Mouse (Mus musculus): ENCODE measurements around the gene Brix1. TPM values are rescaled to one million over a fixed set of nuclear protein-coding genes. Genes with fewer than 3 reads are reported as not detected.
A peak's percentile ranks its signal among the peaks of the same experiment; 100 is the strongest.
"Not testable (repeated sequence)": the region's sequence is repeated elsewhere in the genome, so short reads cannot be mapped to it uniquely, and the experiment has no call there.

The Brix1 gene
- 10 to 100 TPM; 18.9 to 24.2 TPM for total RNA-seq (2021)
- long read RNA-seq, experiment 1, transcript Brix1-201 (10 exons, 2,664 nt), result major isoform, 49 of 52 reads
- long read RNA-seq, experiment 1, partial matches to known transcripts, result 2 of 52 reads
- long read RNA-seq, experiment 1, other reads (novel, unspliced or antisense), result 1 of 52 reads
- long read RNA-seq, experiment 2, transcript Brix1-201 (10 exons, 2,664 nt), result major isoform, 35 of 37 reads
- long read RNA-seq, experiment 2, partial matches to known transcripts, result 1 of 37 reads
- long read RNA-seq, experiment 2, other reads (novel, unspliced or antisense), result 1 of 37 reads

DNA sequence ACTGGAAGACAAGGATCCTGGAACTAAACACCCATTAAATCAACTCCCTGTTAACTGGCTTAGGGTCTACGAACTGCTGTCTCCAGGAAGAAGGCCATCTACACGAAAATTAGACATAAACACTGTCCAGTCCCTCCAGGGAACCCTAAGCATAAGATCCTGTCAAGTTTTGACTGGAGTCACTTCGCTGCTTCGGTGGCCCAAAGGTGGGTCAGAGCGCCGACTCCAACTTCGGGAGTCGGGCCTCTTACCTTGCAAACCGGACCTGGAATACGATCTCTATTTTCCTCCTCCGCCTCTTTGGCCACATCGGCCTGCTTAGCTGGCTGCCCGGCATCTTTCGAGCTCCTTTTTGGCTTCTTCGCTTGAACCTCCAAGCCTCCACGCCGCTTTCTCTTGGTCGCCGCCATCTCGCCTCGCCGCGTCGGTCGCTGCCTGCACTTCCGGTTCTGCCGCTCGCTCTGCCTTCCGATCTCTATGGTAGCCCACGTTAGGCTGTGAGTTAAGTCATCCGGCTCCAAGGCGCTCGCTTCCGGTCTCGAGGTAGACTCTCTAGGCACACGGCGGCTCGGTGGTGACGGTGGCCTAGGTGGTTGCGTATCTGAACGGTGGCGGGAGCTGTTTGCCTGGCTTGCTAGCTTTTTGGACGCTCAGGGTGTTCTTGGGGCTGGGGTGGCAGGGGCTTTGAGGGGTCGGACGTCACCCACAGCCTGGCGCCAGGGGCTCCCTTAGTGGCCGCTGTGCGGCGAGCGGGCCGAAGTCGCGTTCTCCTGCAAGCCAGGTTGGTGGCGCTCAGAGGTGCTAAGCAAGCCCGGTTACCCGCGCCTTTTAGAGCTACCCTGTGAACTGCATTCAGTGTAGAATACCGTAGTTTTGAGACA, at the start of gene Brix1, which contains the start of gene Rad1:
Gene Brix1 (minus strand): TSS at position 464 of the 881 bp plus-strand sequence.
Gene Rad1 (plus strand): TSS at position 535 of the 881 bp plus-strand sequence.
- intact Hi-C loops (cut with DNase I), result loop anchor here (10.0 kb wide), 2 partner anchors 499 to 899 kb away; partner anchors contain the start of gene Amacr
- DNase-seq (ENCODE audit: low spot score in 2 of 2), result peak; percentile 97

DNA sequence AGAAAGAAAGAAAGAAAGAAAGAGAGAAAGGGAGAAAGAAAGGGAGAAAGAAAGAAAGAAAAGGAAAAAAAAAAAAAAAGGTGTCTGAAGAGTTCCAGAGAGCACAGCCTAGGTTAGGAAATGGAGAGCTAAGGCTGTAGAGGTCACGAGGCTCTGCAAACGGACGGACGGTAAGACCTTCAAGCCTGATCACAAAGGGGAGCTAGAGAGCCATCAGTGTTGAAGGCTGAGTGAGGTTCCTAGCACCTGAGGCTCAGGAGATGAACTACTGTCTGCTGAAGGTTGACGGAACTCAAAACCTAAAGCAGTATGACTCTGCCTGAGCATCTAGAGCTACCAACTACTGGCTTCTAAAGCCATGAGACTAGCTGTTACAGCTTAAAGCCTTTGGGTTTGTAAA, 48.8 kb upstream of the Brix1 start:
- intact Hi-C loops (cut with DNase I), result no loop called here
- no peak for DNase-seq (ENCODE audit: low spot score in 2 of 2)

GRCm38 (mm10) chr15:10533361-10533760, 47.6 kb upstream of the Brix1 start:
- intact Hi-C loops (cut with DNase I); DNase-seq (ENCODE audit: low spot score in 2 of 2): not testable (repeated sequence)

- intact Hi-C loops (cut with DNase I), result no loop called here
- no peak for DNase-seq (ENCODE audit: low spot score in 2 of 2)
These were observed 45.6 kb upstream of the Brix1 start for GRCm38 (mm10) chr15:10531352-10531751.

DNA sequence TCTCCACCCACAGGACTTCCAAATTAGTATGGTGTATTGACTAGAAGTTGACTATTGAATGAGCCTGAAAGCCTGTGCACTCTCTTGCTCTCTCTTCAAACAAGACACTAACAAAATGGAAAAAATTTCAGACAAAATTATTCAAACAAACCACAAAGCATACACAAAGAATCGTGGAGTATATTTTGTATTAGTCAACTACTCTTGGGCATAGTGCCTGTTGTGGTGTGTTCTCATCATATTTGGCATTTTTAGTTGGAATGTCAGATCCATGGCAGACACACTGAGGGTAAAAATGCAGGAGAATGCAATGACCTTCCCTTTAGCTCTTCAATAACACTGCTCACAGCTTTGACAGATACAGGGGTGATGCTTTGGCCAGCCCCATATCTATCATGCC, 40.1 kb upstream of the Brix1 start:
- intact Hi-C loops (cut with DNase I), result no loop called here
- DNase-seq (ENCODE audit: low spot score in 2 of 2), result no peak

DNA sequence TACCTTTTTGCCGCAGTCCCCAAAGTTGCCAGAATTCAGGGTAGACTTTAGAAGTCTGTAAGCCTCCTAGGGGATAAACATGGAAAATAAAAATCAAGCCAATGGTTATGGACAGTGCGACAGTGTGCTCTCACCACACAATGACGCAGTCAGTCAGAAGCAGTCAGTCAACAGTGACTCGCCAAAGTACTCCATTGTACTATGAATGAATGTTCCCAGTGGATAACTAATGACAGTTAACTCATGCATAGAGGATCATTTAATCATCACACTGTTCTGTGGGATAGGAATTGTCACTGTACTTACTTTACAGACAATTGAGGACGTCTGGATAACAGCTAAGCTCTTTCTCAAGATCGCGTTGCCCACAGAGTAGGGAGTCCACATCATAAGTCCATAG, 29.4 kb upstream of the Brix1 start:
- intact Hi-C loops (cut with DNase I), result no loop called here
- DNase-seq (ENCODE audit: low spot score in 2 of 2), result no peak

DNA sequence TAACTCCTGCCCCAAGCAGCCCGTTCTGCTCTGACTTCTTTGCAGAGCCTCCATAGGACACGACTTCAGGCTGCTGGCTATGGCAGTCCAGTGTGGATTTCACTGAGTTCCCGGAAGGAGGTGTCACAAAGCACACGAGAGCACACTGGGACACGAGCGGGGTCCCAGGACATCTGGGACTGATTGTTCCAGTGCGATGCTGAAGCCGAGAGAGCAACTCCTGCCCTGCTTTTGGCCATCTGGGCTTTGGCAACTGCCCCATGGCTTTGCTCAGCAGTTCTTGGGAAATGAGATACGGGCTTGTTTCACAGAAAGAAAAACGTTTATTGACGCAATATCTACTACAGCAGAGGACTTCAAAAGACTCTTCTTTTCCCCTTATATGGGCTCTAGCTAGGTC, 20.4 kb upstream of the Brix1 start:
- no peak for DNase-seq (ENCODE audit: low spot score in 2 of 2)
- intact Hi-C loops (cut with DNase I), result no loop called here

- intact Hi-C loops (cut with DNase I), result loop anchor here (2.0 kb wide), 2 partner anchors 82 to 400 kb away; no protein-coding TSS in a partner anchor
- peak; percentile 58 to 72 for DNase-seq (ENCODE audit: low spot score in 2 of 2)
These were observed 15.3 kb upstream of the Brix1 start for GRCm38 (mm10) chr15:10500838-10501719.

DNA sequence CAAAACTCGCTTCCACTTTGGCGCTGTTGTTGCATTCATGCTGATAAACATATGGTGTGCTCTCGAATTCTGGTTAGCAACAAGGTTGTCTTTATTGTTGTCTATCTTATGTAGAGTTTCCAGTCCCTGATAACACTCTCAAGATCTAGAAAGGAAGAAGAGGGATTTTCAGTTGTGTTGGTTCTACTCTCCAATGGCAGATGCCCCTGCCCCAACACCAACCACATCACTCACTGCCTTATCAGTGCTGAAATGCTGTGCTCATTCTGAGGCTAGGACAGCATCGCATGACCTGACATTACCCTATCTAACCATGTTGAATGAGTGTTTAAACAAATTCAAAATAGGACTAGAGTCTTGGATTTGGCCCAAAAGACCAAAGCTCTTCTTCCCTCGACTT, 14.3 kb upstream of the Brix1 start:
- DNase-seq (ENCODE audit: low spot score in 2 of 2), result no peak
- intact Hi-C loops (cut with DNase I), result loop anchor here (2.0 kb wide), 2 partner anchors 83 to 401 kb away; no protein-coding TSS in a partner anchor

DNA sequence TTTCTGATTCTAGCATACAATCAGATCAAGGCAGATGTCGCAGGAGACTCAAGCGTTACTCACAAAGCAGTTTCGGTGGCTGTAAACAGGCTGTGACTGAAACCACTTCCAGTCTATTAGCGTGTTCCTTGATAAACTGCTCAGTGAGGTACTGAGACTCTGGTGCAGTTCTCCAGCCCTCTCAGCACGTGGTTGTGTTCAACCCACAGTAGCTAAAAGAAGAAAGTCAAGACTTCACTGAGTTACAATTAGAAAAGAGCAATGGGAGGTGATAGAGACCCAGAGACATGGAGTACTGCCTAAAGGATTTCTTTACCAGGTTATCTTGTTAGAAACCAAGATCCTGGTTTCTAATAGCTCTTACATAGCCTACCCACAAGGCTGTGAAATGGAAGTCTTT, 13.8 kb upstream of the Brix1 start:
- no peak for DNase-seq (ENCODE audit: low spot score in 2 of 2)
- intact Hi-C loops (cut with DNase I), result no loop called here

GRCm38 (mm10) chr15:10496696-10497095, 10.9 kb upstream of the Brix1 start:
- intact Hi-C loops (cut with DNase I); DNase-seq (ENCODE audit: low spot score in 2 of 2): not testable (repeated sequence)

DNA sequence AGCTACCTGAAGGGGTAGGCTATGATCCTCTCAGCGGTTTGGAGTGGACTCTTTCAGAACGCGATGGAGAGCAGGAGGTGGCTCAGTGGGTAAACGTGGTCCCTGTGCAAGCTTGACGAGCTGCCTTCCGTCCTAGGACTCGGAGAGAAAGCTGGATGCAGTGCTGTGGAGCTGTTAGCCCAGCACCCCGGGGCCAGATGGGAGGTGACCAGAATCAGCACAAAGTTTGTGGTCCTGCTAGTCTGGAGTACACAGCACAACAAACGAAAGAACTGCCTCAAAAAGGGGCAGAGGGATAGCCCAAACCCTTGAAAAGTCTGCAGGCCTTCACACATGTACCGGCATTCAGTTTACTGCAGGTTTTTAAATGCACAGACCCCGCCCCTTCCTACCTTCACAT, 10.2 kb upstream of the Brix1 start:
- no peak for DNase-seq (ENCODE audit: low spot score in 2 of 2)
- intact Hi-C loops (cut with DNase I), result no loop called here

- intact Hi-C loops (cut with DNase I), result no loop called here
- peak in 1 of 2 experiments; percentile 53 for DNase-seq (ENCODE audit: low spot score in 2 of 2)
These were observed 4.4 kb upstream of the Brix1 start for GRCm38 (mm10) chr15:10490101-10490500.

DNA sequence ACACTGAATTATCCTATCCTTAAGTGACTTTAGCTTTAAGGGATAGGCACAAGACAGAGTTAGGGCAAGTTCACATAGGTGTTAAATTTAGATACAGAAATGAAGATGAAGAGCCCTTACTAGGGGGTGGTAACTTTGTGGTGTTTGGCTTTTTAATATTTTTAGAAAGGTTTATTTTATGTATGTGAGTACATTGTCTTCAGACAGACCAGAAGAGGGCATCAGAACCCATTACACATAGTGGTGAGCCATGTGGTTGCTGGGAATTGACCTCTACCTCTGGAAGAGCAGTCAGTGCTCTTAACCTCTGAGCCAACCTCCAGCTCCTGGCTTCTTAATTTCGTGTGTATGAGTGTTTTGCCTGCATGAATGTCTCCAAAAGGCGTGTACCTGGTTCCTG, 1.5 kb upstream of the Brix1 start:
- intact Hi-C loops (cut with DNase I), result loop anchor here (10.0 kb wide), 2 partner anchors 498 to 898 kb away; partner anchors contain the start of gene Amacr
- DNase-seq (ENCODE audit: low spot score in 2 of 2), result no peak

DNA sequence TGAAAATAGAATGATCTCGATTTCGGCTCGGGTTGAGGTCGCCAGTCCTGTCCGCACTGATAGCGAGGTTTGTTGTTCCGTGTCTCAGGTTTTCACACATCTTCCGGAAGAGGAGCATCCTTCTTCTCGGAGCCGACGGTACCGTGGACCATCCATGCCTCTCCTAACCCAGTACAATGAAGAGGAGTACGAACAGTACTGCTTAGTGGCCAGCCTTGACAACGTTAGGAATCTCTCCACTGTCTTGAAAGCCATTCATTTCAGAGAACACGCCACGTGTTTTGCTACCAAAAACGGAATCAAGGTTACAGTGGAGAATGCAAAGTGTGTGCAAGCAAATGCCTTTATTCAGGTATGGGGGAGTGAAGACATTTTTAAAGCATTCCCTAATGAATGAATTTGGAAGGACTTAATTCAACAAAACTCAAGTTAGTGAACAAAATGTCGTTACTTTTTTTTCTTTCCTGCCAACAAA, 655 bp upstream of the Brix1 start:
- DNase-seq (ENCODE audit: low spot score in 2 of 2), result no peak
- intact Hi-C loops (cut with DNase I), result loop anchor here (10.0 kb wide), 2 partner anchors 498 to 898 kb away; partner anchors contain the start of gene Amacr

DNA sequence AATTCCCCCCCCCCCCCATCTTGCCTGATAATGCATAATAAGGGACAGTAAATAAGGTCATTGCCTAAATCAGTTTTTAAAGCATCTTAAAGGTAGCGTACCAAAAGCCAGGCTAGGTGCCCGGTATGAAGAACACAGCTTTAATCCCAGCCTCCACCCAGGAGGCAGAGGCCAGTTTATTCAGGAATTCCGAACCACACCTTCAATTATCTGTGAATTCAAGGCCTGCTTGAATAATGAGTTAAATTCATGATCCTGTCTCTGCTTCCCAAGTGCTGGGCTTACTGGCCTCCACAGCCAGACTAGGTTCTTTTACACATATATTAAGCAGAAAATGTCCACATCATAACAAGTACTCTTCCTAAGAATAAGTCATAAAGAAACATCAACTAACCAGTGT, 14.8 kb downstream of the Brix1 start:
- no peak for DNase-seq (ENCODE audit: low spot score in 2 of 2)
- intact Hi-C loops (cut with DNase I), result no loop called here

DNA sequence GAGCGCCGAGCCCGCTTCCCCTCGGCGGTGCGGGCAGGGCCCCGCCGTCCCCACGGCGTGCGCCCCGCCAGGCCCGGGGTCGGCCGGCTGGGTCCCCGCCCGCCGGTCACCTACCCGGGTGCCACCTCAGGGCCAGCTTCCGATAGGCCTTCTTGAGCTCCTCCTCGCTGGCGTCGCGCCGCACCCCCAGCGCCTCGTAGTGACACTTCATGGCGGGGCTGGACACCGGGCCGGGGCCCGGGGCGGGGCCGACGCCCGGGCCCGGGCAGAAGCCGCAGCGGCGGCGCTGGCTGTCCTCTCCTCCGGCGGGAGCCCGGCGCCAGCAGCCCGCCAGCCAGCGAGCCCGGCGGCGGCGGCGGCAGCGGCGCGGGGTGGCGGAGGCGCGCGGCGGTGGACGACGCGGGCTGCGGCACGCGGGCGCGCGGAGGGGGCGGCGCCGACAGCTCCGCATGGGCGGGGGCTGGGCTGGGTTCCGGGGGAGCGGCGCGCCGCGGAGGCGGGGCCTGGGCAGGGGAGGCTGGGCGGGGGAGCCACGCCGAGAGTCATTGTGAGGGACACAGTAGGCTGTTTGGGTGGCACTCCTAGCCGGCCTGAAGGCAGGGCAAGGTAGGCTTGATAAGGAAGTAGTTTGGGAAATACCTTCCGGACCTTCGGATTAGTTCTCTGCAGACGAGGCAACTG, 15.5 kb downstream of the Brix1 start, which contains the start of gene Dnajc21:
Gene Dnajc21 (minus strand): TSS at position 366 of the 681 bp plus-strand sequence.
- intact Hi-C loops (cut with DNase I), result no loop called here

GRCm38 (mm10) chr15:10469641-10470150, 16.1 kb downstream of the Brix1 start:
- intact Hi-C loops (cut with DNase I), result loop anchor here (10.0 kb wide), 1 partner anchor 1015 kb away; no protein-coding TSS in a partner anchor
- peak; percentile 9 to 24 for DNase-seq (ENCODE audit: low spot score in 2 of 2)

More for the DNA sequence above, 15.5 kb downstream of the Brix1 start, which contains the start of gene Dnajc21:
- peak; percentile 59 to 72 for DNase-seq (ENCODE audit: low spot score in 2 of 2)

All from left cerebral cortex, postnatal 14 days (tissue).